8 mouse cellular contexts compared by ENCODE assay signal in the genomic region with DNA sequence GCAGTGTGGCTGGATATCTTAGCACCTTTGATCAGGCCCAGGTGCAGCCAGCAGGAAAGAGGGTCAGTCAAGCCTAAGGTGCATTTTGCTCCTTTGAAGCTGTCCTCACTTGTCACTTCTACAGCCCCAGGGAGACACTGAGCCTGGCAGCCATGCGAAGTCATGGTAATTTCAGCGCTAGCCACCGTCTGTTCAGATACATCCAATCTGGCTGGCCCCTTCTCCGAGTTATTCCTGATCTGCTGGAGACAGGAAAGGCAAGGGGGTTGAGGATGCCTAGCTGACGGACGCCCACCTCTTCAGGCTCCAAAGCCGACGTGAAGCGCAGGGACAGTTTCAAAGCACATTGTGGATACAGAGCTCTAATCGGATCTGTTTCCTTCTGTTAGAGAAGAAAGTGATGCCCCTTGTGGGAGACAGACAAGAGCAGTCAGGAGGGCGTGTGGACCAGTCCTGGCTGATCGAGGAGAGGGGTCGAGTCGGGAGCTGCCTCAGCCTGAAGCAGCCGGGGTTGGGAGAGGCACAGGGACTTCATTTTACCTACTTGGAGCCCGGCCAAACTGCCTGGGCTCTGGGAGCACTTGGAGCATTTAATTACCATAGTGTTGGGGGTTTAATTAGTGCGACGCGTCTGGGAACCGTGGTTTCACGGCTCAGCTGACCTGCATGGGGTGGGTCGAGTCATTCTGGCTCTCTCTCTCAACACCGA. TPM values are rescaled to one million over a fixed set of nuclear protein-coding genes. Genes with fewer than 3 reads are reported as not detected.
DNase-seq lines count a peak whose midpoint lies in the region; ATAC-seq and TF ChIP-seq lines count a peak whose summit lies in the region.

No protein-coding gene starts in this region.

- ATAC-seq in heart, postnatal 0 days (ENCODE audit: insufficient read depth, low read depth), result no peak

- peak; percentile 61 to 64 for DNase-seq in left cerebral cortex, postnatal 10 days (ENCODE audit: extremely low spot score in 1 of 2, low spot score in 2 of 2)
- no peak for DNase-seq in left cerebral cortex, adult 11 months (ENCODE audit: low spot score)
- DNase-seq in cerebellum, postnatal 10 days, result peak; percentile 84 to 85
- no peak for DNase-seq in heart, postnatal 0 days (ENCODE audit: low spot score)
- DNase-seq in large intestine, adult 2 months (ENCODE audit: low read depth, low spot score), result peak; percentile 8
- no peak for DNase-seq in testis, postnatal 10 days (ENCODE audit: low spot score)
- DNase-seq in c-Kit-positive CD71-positive TER-119-positive erythroid progenitor cells, embryonic 14.5 days (ENCODE audit: low spot score), result no peak

- no peaks in the 10 kb centered on the region for H3K36me3 ChIP-seq in heart, postnatal 0 days (replicated peaks; ENCODE audit: control insufficient read depth, insufficient read depth, low read length)
- H3K36me3 ChIP-seq in myocyte (ENCODE audit: control insufficient read depth, insufficient read depth), result no peaks in the 10 kb centered on the region

- no peak for TF ChIP-seq CTCF in heart, postnatal 0 days (IDR thresholded peaks at IDR 0.05; ENCODE audit: low read depth)

- peak overlapping the region; percentile 37 for H3K4me2 ChIP-seq in heart, postnatal 0 days (ENCODE audit: low read depth, low read length)
- peak overlapping the region; percentile 53 for H3K4me2 ChIP-seq in myocyte (ENCODE audit: low read depth)

- TF ChIP-seq EP300 in heart, postnatal 0 days (IDR thresholded peaks at IDR 0.05; ENCODE audit: low read depth), result no peak

- H3K27me3 ChIP-seq in heart, postnatal 0 days (ENCODE audit: control insufficient read depth, insufficient read depth, low read length), result no peaks in the 10 kb centered on the region
- no peaks in the 10 kb centered on the region for H3K27me3 ChIP-seq in myocyte (ENCODE audit: control insufficient read depth, insufficient read depth, insufficient read length)

- peaks cover 59% of the 10 kb centered on the region for H3K4me1 ChIP-seq in heart, postnatal 0 days (ENCODE audit: control insufficient read depth, insufficient read depth)

- H3K9ac ChIP-seq in heart, postnatal 0 days (replicated peaks; ENCODE audit: low read depth, low read length), result peak overlapping the region; percentile 50; the same call in 1 of the 2 replicates

- H3K79me2 ChIP-seq in myocyte (ENCODE audit: control insufficient read depth, insufficient read depth), result peaks cover 79% of the 10 kb centered on the region

- WGBS in heart, postnatal 0 days, result 18% methylated on average over 23 of the region's 23 CpGs
- WGBS in large intestine, adult 2 months, result 15% methylated on average over 23 of the region's 23 CpGs

- peak overlapping the region; percentile 88 for H3K27ac ChIP-seq in heart, postnatal 0 days (ENCODE audit: low read depth)

- intact Hi-C loops in left cerebral cortex, postnatal 10 days (cut with DNase I), result no loop called here

- no peaks in the 10 kb centered on the region for H3K9me3 ChIP-seq in heart, postnatal 0 days (replicated peaks; ENCODE audit: control insufficient read depth, low read length)

- peak; percentile 17 for TF ChIP-seq POLR2A in myocyte (IDR thresholded peaks at IDR 0.05; ENCODE audit: insufficient read length, low read depth)

- H3ac ChIP-seq in myocyte (ENCODE audit: control insufficient read depth, insufficient read length), result no peak overlapping the region

- H3K4me3 ChIP-seq in heart, postnatal 0 days (ENCODE audit: low read depth, low read length), result no peak overlapping the region
- no peak overlapping the region for H3K4me3 ChIP-seq in myocyte

TF ChIP-seq in myocyte, 11 proteins besides CTCF, POLR2A, EP300 and RAD21:
- TF ChIP-seq SRF (IDR thresholded peaks at IDR 0.05; ENCODE audit: control insufficient read depth, insufficient read length, low read depth) (no peak), POLR2AphosphoS2 (IDR thresholded peaks at IDR 0.05; ENCODE audit: insufficient read length, low read depth) (peak; percentile 4)

RNA-seq across cellular contexts. Expression of gene Piezo1, which starts 27.3 kb away (rescaled TPM):
- 10 to 100 TPM; 15.0 to 17.9 TPM for total RNA-seq in left cerebral cortex, postnatal 10 days (2021)
- total RNA-seq in heart, postnatal 0 days (2014; rRNA removed; ENCODE audit: low replicate concordance), result 87.0 and 92.7 TPM in 2 replicates
- polyA plus RNA-seq in heart, postnatal 0 days (2015; fragmentation: Nextera tagmentation; extraction: Ambion mirVana), result 8.0 and 10.1 TPM in 2 replicates
- 35.4 and 38.3 TPM in 2 replicates for polyA plus RNA-seq in large intestine, adult 2 months (2012; rRNA removed)
- 156 TPM for polyA plus RNA-seq in myocyte (2012; fragmentation: generic; extraction: Trizol)

RNA-seq across cellular contexts. Expression of gene Cdt1, which starts 44.0 kb away (rescaled TPM):
- total RNA-seq in left cerebral cortex, postnatal 10 days (2021), result 1 to 10 TPM; 3.9 to 4.2 TPM
- total RNA-seq in heart, postnatal 0 days (2014; rRNA removed; ENCODE audit: low replicate concordance), result 27.5 and 52.3 TPM in 2 replicates
- polyA plus RNA-seq in heart, postnatal 0 days (2015; fragmentation: Nextera tagmentation; extraction: Ambion mirVana), result 9.9 and 10.0 TPM in 2 replicates
- polyA plus RNA-seq in large intestine, adult 2 months (2012; rRNA removed), result 42.7 and 43.0 TPM in 2 replicates
- 19.7 TPM for polyA plus RNA-seq in myocyte (2012; fragmentation: generic; extraction: Trizol)

RNA-seq across cellular contexts. Expression of gene Ctu2, which starts 47.9 kb away (rescaled TPM):
- 10 to 100 TPM; 35.5 to 38.0 TPM for total RNA-seq in left cerebral cortex, postnatal 10 days (2021)
- 19.5 and 28.4 TPM in 2 replicates for total RNA-seq in heart, postnatal 0 days (2014; rRNA removed; ENCODE audit: low replicate concordance)
- 20.9 and 24.3 TPM in 2 replicates for polyA plus RNA-seq in heart, postnatal 0 days (2015; fragmentation: Nextera tagmentation; extraction: Ambion mirVana)
- polyA plus RNA-seq in large intestine, adult 2 months (2012; rRNA removed), result 20.8 and 27.6 TPM in 2 replicates
- 31.5 TPM for polyA plus RNA-seq in myocyte (2012; fragmentation: generic; extraction: Trizol)

RNA-seq across cellular contexts. Expression of gene Rnf166, which starts 47.9 kb away (rescaled TPM):
- 10 to 100 TPM; 14.2 to 16.3 TPM for total RNA-seq in left cerebral cortex, postnatal 10 days (2021)
- 39.7 and 42.7 TPM in 2 replicates for total RNA-seq in heart, postnatal 0 days (2014; rRNA removed; ENCODE audit: low replicate concordance)
- polyA plus RNA-seq in heart, postnatal 0 days (2015; fragmentation: Nextera tagmentation; extraction: Ambion mirVana), result 39.4 and 45.9 TPM in 2 replicates
- polyA plus RNA-seq in large intestine, adult 2 months (2012; rRNA removed), result 49.6 and 52.5 TPM in 2 replicates
- polyA plus RNA-seq in myocyte (2012; fragmentation: generic; extraction: Trizol), result 36.3 TPM

RNA-seq across cellular contexts. Expression of gene Aprt, which starts 52.9 kb away (rescaled TPM):
- 10 to 100 TPM; 80.3 to 89.9 TPM for total RNA-seq in left cerebral cortex, postnatal 10 days (2021)
- 106 and 112 TPM in 2 replicates for total RNA-seq in heart, postnatal 0 days (2014; rRNA removed; ENCODE audit: low replicate concordance)
- 104 and 119 TPM in 2 replicates for polyA plus RNA-seq in heart, postnatal 0 days (2015; fragmentation: Nextera tagmentation; extraction: Ambion mirVana)
- 318 and 399 TPM in 2 replicates for polyA plus RNA-seq in large intestine, adult 2 months (2012; rRNA removed)
- 261 TPM for polyA plus RNA-seq in myocyte (2012; fragmentation: generic; extraction: Trizol)

Comparison
In these comparisons a context has a peak if more than half of its experiments do, and no peak if none do; other contexts are left out.
1. DNase-seq: peak in left cerebral cortex, postnatal 10 days (2 of 2), cerebellum, postnatal 10 days (2 of 2) and large intestine, adult 2 months (single experiment); none in left cerebral cortex, adult 11 months (single experiment), heart, postnatal 0 days (single experiment), testis, postnatal 10 days (single experiment) and c-Kit-positive CD71-positive TER-119-positive erythroid progenitor cells, embryonic 14.5 days (single experiment).